Mouse (Mus musculus) common myeloid progenitor, adult 5-6 weeks (primary cell): ENCODE results near the gene Rftn2. TPM values are rescaled to one million over a fixed set of nuclear protein-coding genes. Genes with fewer than 3 reads are reported as not detected.
A peak's percentile ranks its signal among the peaks of the same experiment; 100 is the strongest.

Experiments used
- ATAC-seq: replicated peaks from 2 replicates; pipeline ENCODE4 v1.8.0; 2016; ENCODE audit warnings: low read depth, mild to moderate bottlenecking, moderate TSS enrichment, inconsistent platforms; ENCODE audit not compliant: poor library complexity, severe bottlenecking
- total RNA-seq: library from RNA; stranded (forward); fragments of 200-1000, 187-1606 nt; gene quantifications from 2 replicates; pipeline ENCODE4 v1.2.3, GENCODE M21; 2017

Gene Rftn2
- total RNA-seq, 1 experiment from 2014 or later, result 2.7 TPM

GRCm38 (mm10) chr1:55174558-55175034 is 52.0 kb downstream of the Rftn2 start:
- ATAC-seq, result no peak

- ATAC-seq, result no peak
Measured at GRCm38 (mm10) chr1:55173720-55174557, 52.6 kb downstream of the Rftn2 start.

GRCm38 (mm10) chr1:55171361-55172325 is 54.9 kb downstream of the Rftn2 start:
- no peak for ATAC-seq

- no peak for ATAC-seq
Measured at GRCm38 (mm10) chr1:55168591-55168990, 58.0 kb downstream of the Rftn2 start.

- no peak for ATAC-seq
Measured at GRCm38 (mm10) chr1:55167560-55167959, 59.0 kb downstream of the Rftn2 start.

GRCm38 (mm10) chr1:55164005-55164404 is 62.6 kb downstream of the Rftn2 start:
- no peak for ATAC-seq

GRCm38 (mm10) chr1:55162781-55163180 is 63.8 kb downstream of the Rftn2 start:
- no peak for ATAC-seq

GRCm38 (mm10) chr1:55161895-55162294 is 64.7 kb downstream of the Rftn2 start:
- peak; percentile 84 for ATAC-seq

GRCm38 (mm10) chr1:55160831-55161638 is 65.5 kb downstream of the Rftn2 start:
- no peak for ATAC-seq

GRCm38 (mm10) chr1:55160218-55160617 is 66.4 kb downstream of the Rftn2 start:
- no peak for ATAC-seq

- ATAC-seq, result no peak
Measured at GRCm38 (mm10) chr1:55158821-55159220, 67.8 kb downstream of the Rftn2 start.

GRCm38 (mm10) chr1:55158211-55158610 is 68.4 kb downstream of the Rftn2 start:
- ATAC-seq, result no peak

- ATAC-seq, result no peak
Measured at GRCm38 (mm10) chr1:55157329-55157728, 69.3 kb downstream of the Rftn2 start.

- ATAC-seq, result no peak
Measured at GRCm38 (mm10) chr1:55145556-55145955, 81.0 kb downstream of the Rftn2 start.

- ATAC-seq, result no peak
Measured at GRCm38 (mm10) chr1:55144338-55144737, 82.2 kb downstream of the Rftn2 start.

GRCm38 (mm10) chr1:55135846-55136245 is 90.7 kb downstream of the Rftn2 start:
- no peak for ATAC-seq

- no peak for ATAC-seq
Measured at GRCm38 (mm10) chr1:55134301-55134700, 92.3 kb downstream of the Rftn2 start.

- ATAC-seq, result no peak
Measured at GRCm38 (mm10) chr1:55133173-55133572, 93.4 kb downstream of the Rftn2 start.

- no peak for ATAC-seq
Measured at GRCm38 (mm10) chr1:55132308-55132707, 94.3 kb downstream of the Rftn2 start.
